8 mouse cellular contexts compared by ENCODE assay signal in genomic region chr9:67813665-67814337, GRCm38 (mm10). TPM values are rescaled to one million over a fixed set of nuclear protein-coding genes. Genes with fewer than 3 reads are reported as not detected.
DNase-seq lines count a peak whose midpoint lies in the region; TF ChIP-seq lines count a peak whose summit lies in the region.

No protein-coding gene starts in this region.

- H3K4me1 ChIP-seq in E14TG2a.4 (replicated peaks; ENCODE audit: low read depth, low read length), result peaks cover 30% of the 10 kb centered on the region
- peaks cover 43% of the 10 kb centered on the region for H3K4me1 ChIP-seq in heart, embryonic 10.5 days
- 0 out of 2 replicates have a peak, but pooled peaks cover 2% of the 10 kb centered on the region for H3K4me1 ChIP-seq in thymus, adult 2 months (replicated peaks; ENCODE audit: control insufficient read depth, insufficient read depth, low read length)

- H3K4me3 ChIP-seq in E14TG2a.4 (replicated peaks; ENCODE audit: low read length), result 0 out of 2 replicates have a peak overlapping the region, but pooled peaks have one; percentile 10
- H3K4me3 ChIP-seq in heart, embryonic 10.5 days, result no peak overlapping the region
- no peak overlapping the region for H3K4me3 ChIP-seq in thymus, adult 2 months (ENCODE audit: control insufficient read depth, insufficient read depth, low read length)

- no peak for TF ChIP-seq CTCF in E14TG2a.4 (conservative IDR thresholded peaks at IDR 0.05; ENCODE audit: low read length)
- no peak for TF ChIP-seq CTCF in brain, embryonic 14.5 days (IDR thresholded peaks at IDR 0.05; ENCODE audit: borderline replicate concordance, extremely low read depth, insufficient read depth, insufficient read length)
- no peak for TF ChIP-seq CTCF in thymus, adult 2 months (IDR thresholded peaks at IDR 0.05; ENCODE audit: borderline replicate concordance, control insufficient read depth, extremely low read depth, insufficient read depth, low read length, poor library complexity)

- no peaks in the 10 kb centered on the region for H3K9me3 ChIP-seq in E14TG2a.4 (ENCODE audit: low read length)
- no peaks in the 10 kb centered on the region for H3K9me3 ChIP-seq in heart, embryonic 10.5 days

- no peak for TF ChIP-seq POLR2A in brain, embryonic 14.5 days (IDR thresholded peaks at IDR 0.05; ENCODE audit: borderline replicate concordance, extremely low read depth, insufficient read depth, insufficient read length, poor library complexity, severe bottlenecking)
- no peak for TF ChIP-seq POLR2A in thymus, adult 2 months (IDR thresholded peaks at IDR 0.05; ENCODE audit: control insufficient read depth, extremely low read depth, insufficient read depth, low read length, poor library complexity)

- no peaks in the 10 kb centered on the region for H3K27me3 ChIP-seq in E14TG2a.4 (ENCODE audit: insufficient read depth, low read length)
- H3K27me3 ChIP-seq in heart, embryonic 10.5 days (ENCODE audit: insufficient read depth, poor library complexity, severe bottlenecking), result no peaks in the 10 kb centered on the region
- H3K27me3 ChIP-seq in thymus, adult 2 months (ENCODE audit: control insufficient read depth, insufficient read depth, low read length), result no peaks in the 10 kb centered on the region

- no peaks in the 10 kb centered on the region for H3K36me3 ChIP-seq in E14TG2a.4 (ENCODE audit: insufficient read depth, low read length)
- no peaks in the 10 kb centered on the region for H3K36me3 ChIP-seq in heart, embryonic 10.5 days
- no peaks in the 10 kb centered on the region for H3K36me3 ChIP-seq in thymus, adult 2 months (ENCODE audit: control insufficient read depth, insufficient read depth, low read length)

- peak; percentile 56 for DNase-seq in brain, embryonic 14.5 days (ENCODE audit: low read depth)
- DNase-seq in heart, embryonic 10.5 days (ENCODE audit: low spot score), result no peak
- peak; percentile 66 for DNase-seq in kidney, postnatal 10 days
- peak; percentile 17 for DNase-seq in naive thymus-derived CD4-positive, alpha-beta T cell, adult 2 months (ENCODE audit: low read depth)
- DNase-seq in thymus, adult 2 months, result no peak
- no peak for DNase-seq in right cerebral cortex, postnatal 25 days
- DNase-seq in retina, postnatal 1 day, result no peak

- WGBS in heart, embryonic 10.5 days, result 12% methylated on average over 8 of the region's 8 CpGs
- 9% methylated on average over 8 of the region's 8 CpGs for WGBS in thymus, adult 2 months

- peak overlapping the region; percentile 62 for H3K27ac ChIP-seq in heart, embryonic 10.5 days
- no peak overlapping the region for H3K27ac ChIP-seq in thymus, adult 2 months (ENCODE audit: control insufficient read depth, insufficient read depth, low read length)

RNA-seq across cellular contexts. Expression of gene C2cd4a, which starts 18.3 kb away (rescaled TPM):
- 0.42 and 0.52 TPM in 2 replicates for polyA plus RNA-seq in brain, embryonic 14.5 days (2012; rRNA removed)
- 0.49 and 0.65 TPM in 2 replicates for polyA plus RNA-seq in heart, embryonic 10.5 days (2016; fragmentation: Nextera tagmentation; extraction: Ambion mirVana)
- 0.46 and 1.3 TPM in 2 replicates for polyA plus RNA-seq in thymus, adult 2 months (2012; rRNA removed)

RNA-seq across cellular contexts. Expression of gene Vps13c, which starts 26.4 kb away (rescaled TPM):
- 19.2 and 20.7 TPM in 2 replicates for polyA plus RNA-seq in brain, embryonic 14.5 days (2012; rRNA removed)
- 3.9 and 4.4 TPM in 2 replicates for polyA plus RNA-seq in heart, embryonic 10.5 days (2016; fragmentation: Nextera tagmentation; extraction: Ambion mirVana)
- polyA plus RNA-seq in thymus, adult 2 months (2012; rRNA removed), result 14.1 and 14.5 TPM in 2 replicates

RNA-seq across cellular contexts. Expression of gene C2cd4b, which starts 54.6 kb away (rescaled TPM):
- polyA plus RNA-seq in brain, embryonic 14.5 days (2012; rRNA removed), result 0.53 and 1.2 TPM in 2 replicates
- 2.3 and 2.8 TPM in 2 replicates for polyA plus RNA-seq in heart, embryonic 10.5 days (2016; fragmentation: Nextera tagmentation; extraction: Ambion mirVana)
- polyA plus RNA-seq in thymus, adult 2 months (2012; rRNA removed), result 1.7 and 2.7 TPM in 2 replicates

Comparison
In these comparisons a context has a peak if more than half of its experiments do, and no peak if none do; other contexts are left out.
1. DNase-seq: peak in brain, embryonic 14.5 days (single experiment), kidney, postnatal 10 days (single experiment) and naive thymus-derived CD4-positive, alpha-beta T cell, adult 2 months (single experiment); none in heart, embryonic 10.5 days (single experiment), thymus, adult 2 months (single experiment), right cerebral cortex, postnatal 25 days (single experiment) and retina, postnatal 1 day (single experiment).